Mouse (Mus musculus) left cerebral cortex, adult 18-20 months (tissue): Measurements from ENCODE around the gene Rbpjl. TPM values are rescaled to one million over a fixed set of nuclear protein-coding genes. Genes with fewer than 3 reads are reported as not detected.

ENCODE experiments used
- DNase-seq, 2 experiments: peaks; one replicate each; pipeline ENCODE4 v3.0.0; 2021 to 2022; ENCODE audit warnings: low spot score in 2 of 2, mixed read lengths in 1 of 2
- total RNA-seq, 2 experiments: library from RNA; stranded (reverse); gene quantifications; 2 replicates each; pipeline ENCODE4 v1.2.3; 2021

The Rbpjl gene
- total RNA-seq, 2 experiments from 2014 or later = 0.33 to 0.56 TPM

DNA sequence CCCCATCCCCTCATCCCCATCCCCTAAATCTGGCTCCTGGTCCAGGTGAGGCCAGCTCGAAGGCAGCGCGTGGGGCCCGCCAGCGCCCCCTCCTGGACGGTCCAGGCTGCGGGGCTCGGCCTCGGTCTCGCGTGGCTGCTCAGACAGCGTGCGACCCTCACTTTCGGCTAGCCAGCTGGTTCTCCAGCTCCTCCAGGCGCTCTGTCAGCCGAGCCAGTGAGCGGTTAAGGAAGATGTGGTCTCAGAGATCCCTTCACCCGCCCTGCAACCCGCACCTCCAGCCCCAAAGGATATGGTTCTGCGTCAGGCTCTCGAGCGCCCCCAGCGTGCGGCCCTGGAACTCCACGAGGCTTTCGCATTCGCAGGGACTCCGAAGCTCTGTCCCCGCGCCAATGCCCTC lies 13.4 kb upstream of the Rbpjl start:
- peak; percentile 88 to 92 for DNase-seq

GRCm38 (mm10) chr2:164393126-164393525 lies 9.8 kb upstream of the Rbpjl start:
- no peak for DNase-seq

DNA sequence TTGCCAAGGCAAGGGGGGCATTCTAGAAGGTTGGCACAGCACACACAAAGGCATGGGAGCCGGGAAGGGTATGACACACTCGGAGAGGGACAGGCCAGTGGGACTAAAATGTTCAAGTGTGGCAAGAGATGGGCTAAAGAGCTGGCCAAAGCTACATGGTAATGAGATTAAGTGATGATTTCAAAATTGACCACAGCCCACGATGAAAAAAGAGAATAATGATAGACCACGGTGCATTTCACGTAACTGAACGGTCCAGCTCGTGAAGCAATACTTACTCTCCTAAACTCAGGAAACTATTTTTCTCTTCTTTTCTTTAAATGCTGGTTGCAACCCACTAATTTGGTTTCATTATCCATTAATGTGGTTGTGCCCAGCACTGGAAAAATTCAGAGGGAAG lies 6.9 kb upstream of the Rbpjl start:
- no peak for DNase-seq

DNA sequence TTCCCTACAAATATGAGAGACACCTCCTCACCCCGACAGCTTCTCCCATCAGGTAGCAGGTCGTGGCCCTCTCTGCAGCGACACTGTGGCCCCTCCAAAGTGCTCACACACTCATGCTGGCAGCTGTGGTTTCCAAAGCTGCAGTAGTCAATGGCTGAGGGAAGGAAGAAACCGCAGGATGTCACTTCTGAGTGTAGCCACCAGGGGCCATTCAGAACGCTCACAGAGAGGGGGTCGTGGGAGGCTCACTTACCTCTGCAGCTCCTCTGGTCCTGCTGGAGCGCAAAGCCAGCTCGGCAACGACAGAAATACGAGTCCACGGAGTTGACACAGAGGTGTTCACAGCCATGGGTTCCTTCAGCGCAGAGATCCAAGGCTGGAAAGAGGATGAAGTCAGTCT lies 6.0 kb upstream of the Rbpjl start:
- DNase-seq = no peak

DNA sequence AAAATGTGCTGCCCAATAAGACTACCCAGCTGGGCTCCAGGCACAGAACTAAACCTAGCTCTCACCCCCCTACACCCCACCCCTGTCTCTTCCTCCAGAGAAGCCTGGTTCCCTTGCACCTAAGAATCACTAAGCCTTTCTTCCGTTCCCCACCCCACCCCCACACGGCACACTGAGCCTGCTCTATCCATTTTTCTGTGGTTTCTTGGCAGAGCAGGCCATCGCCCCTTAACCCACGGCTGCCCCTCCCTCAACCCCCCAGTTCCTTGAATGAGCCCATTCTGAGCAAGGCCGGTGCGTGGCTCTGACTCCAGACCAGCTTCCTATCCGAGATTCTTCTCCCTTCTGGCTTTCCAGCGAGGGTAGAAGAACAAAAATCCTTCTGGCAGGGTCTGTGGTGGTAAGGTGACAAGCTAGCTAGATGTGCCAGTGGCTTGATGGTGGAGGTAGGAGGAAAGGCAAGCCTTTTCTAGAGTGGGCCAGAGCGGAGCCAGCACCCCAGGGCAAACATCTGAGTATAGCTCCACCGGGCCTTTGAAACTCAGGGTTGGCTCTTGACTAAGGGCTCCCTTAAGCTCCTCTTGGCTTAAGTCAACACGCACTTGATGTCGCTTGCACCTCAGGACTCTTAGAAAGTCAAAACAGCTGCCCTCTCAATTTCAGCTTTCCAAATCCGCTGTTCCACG lies 598 bp downstream of the Rbpjl start:
- no peak for DNase-seq

DNA sequence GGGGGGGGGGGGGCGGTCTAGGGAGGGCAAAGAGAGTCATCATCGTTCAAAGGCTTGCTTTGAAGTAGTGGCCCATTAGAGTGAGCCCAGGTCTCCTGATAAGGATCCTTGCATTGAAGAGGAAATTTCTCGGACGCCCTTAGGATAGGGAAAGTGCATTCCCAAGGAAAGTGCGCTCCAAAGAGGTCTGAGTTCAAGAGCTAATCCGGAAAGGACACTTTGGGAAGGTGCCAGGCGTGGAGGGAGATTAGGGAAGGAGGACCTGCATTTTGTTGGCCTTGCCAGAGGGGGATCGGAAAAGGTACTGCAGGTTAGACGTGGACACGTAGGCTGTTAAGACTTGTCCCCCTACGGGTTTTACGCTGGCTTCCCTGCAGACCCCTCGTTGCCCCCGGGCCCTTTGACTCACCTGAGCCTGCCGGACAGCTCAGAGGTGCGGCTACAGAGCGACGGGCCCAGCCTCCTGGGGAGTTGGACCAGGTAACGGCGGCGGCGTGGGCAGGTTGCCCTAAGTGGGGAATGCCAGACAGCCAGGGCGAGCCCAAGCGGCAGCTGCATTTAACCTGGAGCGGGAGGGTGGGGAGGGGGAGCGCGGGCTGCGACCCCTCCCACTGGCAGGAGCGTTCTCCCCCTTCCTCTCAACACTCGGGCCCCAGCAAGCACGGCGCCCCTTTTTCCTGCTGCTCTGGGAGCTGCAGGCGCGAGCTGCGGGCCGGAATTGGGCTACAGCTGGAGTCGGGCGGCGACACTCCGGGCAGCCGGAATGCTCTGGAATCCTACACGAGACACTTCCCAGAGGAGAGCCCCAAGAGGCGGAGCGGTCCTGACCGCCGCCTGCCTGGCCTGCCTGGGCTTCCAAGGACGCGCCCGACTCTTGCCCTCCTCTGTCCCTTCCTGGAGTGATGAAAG lies 1.4 kb downstream of the Rbpjl start:
- peak in 1 of 2 experiments; percentile 4 for DNase-seq

- DNase-seq = no peak
Measured at GRCm38 (mm10) chr2:164405060-164405459, 2.1 kb downstream of the Rbpjl start, which contains the start of gene Matn4. Matn4 (minus strand) TSS chr2:164405160.

DNA sequence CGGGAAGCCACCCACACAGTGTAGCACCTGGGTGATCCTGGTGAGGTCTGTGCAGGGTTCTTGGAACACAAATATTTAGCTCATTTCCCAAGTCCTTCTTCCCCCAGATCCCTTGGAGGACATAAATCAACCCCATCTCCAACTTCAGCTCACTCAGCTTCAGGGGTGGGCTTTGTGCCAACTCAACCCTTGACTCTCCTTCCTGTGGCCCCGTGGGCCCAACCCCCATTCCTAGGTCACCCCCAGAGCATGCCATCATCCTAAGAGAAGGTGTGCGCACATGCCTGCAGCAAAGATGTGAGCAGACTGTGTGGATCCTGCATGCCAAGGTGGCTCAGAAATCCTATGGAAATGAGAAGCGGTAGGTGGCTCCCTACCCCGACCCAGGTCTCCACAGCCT lies 2.6 kb downstream of the Rbpjl start:
- DNase-seq = no peak

DNA sequence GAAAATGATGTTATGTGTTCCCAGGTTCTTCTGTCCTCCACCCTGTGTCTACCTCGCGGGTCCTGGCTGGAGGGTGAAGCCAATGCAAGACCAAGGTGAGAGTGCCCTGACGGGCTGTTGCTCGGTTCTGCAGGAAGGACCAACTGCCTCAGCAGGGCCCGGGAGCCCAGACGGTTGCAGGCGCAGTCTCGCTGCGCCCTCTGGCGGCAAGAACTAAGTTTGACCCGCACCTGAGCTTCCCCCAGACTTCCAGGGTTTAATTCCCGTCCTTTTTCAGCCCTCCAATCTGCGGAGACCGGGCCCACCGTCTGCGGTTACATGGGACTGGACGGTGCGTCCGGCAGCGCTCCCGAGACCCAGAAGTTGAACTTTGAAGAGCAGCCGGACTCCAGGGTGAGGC lies 4.8 kb downstream of the Rbpjl start:
- DNase-seq = peak; percentile 72 to 73

GRCm38 (mm10) chr2:164414167-164414566 lies 11.2 kb downstream of the Rbpjl start:
- no peak for DNase-seq

DNA sequence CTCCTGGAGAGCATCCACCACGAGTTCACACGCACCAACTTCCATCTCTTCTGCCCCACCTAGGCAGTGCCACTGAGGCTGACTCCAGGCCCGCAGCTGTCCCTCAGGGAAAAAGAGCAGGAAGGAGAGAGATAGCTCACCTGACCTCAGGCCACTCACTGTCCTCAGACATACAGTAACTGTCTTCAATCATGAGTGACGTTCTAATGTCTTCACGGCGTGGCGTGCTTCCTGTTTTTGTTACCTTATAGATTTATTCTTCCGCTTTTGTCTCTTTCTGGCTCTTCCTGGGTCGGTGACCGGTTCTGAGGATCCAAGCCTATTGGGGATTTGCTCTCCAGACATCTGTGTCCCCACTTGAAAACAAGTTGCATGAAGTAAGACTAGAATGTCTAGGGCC lies 11.6 kb downstream of the Rbpjl start:
- DNase-seq = no peak

DNA sequence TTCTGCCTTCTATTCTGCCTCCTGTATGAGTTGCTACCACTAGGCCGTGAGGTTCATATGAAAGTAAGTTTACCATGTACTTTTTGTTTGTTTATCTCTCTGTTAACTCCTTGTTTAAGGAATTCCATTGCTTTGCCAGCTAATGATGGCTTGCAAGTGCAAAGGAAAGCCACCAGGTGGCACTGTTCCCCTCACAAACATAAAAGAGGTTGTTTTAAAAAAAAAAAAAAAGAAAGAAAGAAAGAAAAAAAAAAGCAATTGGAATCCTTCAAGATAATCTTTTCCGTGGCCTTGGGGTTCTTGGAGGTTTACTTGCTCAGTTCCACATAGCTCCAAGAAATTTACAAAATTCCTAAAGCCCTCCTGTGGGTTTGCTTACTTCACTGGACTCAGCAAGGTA lies 14.3 kb downstream of the Rbpjl start:
- DNase-seq = peak in 1 of 2 experiments; percentile 28

GRCm38 (mm10) chr2:164418308-164418875 lies 15.5 kb downstream of the Rbpjl start:
- DNase-seq = no peak

GRCm38 (mm10) chr2:164419489-164419888 lies 16.5 kb downstream of the Rbpjl start:
- no peak for DNase-seq

DNA sequence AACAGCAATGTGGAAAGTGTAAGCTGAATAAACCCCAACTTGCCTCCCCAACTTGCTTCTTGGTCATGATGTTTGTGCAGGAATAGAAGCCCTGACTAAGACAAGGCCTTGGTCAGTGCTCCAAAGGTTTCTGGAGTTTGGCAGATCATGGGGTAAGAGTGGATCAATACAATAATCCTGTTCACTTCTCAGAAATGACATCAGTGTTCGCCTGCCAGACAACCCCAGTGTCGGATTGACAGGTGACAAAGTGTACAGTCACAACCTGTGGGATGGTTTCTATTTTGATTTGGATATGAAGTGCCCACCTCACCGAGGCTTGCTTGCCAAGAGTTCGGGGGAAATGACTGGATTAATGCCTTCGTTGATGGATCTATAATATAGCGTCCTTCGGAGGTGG lies 18.4 kb downstream of the Rbpjl start:
- no peak for DNase-seq

- DNase-seq = no peak
Measured at GRCm38 (mm10) chr2:164421979-164422378, 19.0 kb downstream of the Rbpjl start.

DNA sequence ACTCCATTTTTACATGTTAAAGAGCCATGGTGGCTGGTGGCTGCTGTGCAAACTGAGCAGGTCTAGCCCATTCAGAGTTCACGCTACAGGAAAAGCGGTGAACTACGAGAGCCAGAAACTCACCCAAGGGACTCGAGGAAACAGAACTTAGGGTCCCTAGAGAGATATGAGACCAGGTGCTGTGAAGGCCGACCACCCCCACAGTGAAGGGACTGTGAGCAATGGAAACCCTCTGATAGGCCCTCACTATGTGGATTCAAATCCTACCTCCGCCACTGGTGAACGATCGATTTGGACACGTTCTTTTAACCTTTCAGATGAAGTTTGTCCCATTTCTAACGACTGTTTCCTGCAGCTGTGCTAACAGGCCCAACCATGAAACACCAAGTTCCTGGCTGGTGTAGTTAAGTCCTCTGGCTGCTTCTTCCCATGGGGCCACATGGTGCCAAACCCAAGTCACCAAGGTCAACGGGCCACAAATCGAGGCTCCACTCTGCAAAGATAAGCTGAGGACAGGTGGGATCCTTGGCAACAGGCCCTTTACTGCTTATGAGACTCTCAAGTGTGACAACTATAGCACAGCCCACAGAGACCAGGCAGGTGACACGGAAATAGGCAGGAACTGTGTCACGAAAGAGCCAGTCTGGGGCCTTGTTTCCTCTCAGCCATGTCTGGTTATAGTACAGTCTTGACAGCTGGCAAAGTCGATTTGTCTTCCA lies 19.9 kb downstream of the Rbpjl start:
- no peak for DNase-seq

DNA sequence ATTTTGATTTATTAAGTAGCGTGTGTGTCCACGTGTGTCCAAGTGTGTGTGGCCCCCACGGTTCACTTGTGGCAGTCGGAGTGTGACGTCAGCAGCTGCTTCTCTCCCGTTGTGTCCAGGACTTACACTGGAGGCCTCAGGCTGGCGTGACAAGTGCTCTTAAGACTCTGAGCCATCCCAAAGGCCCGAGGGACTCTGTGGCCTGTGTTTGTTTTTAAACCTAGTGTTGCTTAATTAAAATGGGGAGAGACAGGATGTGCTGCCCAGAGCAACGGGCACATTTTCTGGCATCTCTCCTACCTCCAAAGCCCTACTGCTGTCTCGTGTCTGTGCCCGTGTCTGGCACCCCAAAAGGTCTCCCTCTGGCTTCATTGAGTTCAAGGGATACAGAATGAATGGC lies 20.5 kb downstream of the Rbpjl start:
- no peak for DNase-seq

DNA sequence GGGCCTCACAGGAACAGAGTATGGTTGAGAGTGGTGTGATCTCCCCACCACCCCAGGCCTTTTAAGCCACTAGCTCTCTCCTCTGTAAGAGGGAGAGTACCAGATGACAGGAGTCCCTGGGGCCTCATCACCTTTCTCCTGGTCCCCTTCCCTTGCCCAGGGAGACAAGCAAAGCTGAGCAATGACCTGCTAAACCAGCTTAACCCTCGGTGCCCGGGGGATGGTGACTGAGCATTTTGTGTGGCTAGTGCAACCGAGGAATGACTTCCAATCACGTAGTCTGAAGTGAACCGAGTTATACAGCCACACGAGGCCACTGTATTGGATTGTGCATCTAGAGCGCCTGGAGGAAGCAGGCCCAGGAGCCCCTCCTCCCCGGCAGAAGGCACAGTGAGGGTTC lies 21.5 kb downstream of the Rbpjl start:
- no peak for DNase-seq

DNA sequence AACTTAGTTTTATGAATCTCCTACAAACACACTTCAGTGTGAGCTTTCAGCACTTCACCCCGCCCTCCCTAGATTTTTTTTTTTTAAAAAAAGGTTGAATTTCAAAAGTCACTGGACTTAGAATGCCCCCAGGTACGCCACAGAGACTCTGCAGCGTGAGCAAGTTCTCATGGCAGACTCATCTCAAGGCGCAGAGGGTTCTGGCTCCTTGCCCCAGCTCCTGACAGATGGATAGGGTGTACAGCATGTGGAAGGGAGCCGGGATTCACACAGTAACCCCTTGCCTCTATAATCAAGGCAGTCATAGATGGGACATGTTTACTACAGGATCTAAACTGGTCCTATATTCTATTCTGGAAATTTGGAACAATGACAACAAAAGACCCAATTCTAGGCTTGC lies 22.5 kb downstream of the Rbpjl start:
- no peak for DNase-seq

DNA sequence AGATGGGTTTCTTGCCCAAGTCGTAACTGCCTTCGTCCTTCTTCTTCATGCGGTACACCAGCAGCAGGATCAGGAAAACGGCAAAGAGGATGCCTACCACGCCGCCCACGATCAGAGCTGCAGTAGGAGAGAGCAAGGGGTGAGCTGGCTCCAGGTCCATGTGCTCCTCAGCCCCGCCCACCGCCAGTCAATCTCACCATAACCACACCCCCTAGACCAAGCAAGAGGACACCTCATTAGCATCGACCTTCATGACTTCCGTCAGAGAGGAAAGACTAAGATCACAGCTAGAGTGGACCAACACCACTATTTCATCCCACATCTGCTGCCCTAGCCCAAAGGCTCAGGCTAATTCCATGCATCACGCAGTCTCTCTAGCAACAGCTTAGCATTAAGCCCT lies 23.2 kb downstream of the Rbpjl start:
- peak; percentile 14 to 30 for DNase-seq
